Comparison of ENCODE assay signal across 9 mouse cellular contexts in the genomic region with DNA sequence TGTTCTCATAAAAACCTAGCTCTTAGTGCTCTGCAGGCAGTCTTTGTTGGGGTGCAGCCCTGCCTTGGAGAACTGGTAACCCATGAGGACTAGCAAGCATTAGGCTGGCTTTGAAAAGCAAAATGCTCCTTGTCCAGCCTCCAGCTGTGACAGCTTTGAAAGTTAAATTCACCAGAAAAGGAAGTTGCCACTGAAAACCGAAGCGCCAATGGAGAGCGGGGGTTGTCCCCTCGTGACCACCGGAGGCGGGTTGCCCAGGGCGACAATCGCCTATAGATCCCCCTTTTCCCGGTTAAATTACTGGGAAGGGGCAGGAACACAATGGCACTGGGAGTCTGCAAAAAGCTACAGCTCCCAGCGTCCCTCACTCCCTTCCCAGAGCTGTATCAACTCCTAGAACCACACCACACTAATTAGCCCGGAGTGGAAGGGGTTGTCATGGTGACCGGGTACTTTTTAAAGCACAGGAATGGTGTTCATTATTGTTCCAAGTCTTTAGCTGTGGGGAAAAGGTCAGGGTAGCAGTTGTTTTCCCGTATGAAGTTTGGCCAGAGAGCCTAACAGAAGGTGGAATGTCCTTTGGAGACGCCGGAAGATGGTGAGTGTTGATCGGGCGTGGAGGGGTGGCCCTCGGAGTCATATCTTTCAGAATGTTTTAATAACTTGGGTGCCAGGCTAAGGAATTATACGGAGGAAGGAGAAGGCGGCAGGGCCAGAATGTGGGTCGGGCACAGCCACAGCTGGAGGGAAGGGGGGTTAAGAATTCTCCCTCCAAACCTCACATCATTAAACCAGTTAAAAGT.
DNase-seq lines count a peak whose midpoint lies in the region; ATAC-seq and TF ChIP-seq lines count a peak whose summit lies in the region.
"Had no signal": no experiment of that assay in that cellular context is flagged by ENCODE, and none has a peak within 500 bp of the region (broad histone marks: within the 10 kb centered on the region; RNA-seq: fewer than 3 reads in every experiment).

No protein-coding gene starts in this region.

- ATAC-seq in forebrain, embryonic 11.5 days (replicated peaks; ENCODE audit: low FRiP score): peak; percentile 95
- peak; percentile 18; the same call in 1 of the 2 replicates for ATAC-seq in liver, embryonic 14.5 days (ENCODE audit: insufficient read depth)
- peak; percentile 40 for ATAC-seq in stomach, postnatal 0 days (ENCODE audit: low FRiP score, low TSS enrichment)

- TF ChIP-seq EP300 in liver, embryonic 14.5 days (IDR thresholded peaks at IDR 0.05; ENCODE audit: low read depth): no peak
- no peak for TF ChIP-seq EP300 in stomach, postnatal 0 days (optimal IDR thresholded peaks at IDR 0.05)

- no peaks in the 10 kb centered on the region for H3K9me3 ChIP-seq in forebrain, embryonic 11.5 days (ENCODE audit: control insufficient read depth, low read length)
- H3K9me3 ChIP-seq in liver, embryonic 14.5 days (ENCODE audit: control insufficient read depth, low read length): no peaks in the 10 kb centered on the region
- H3K9me3 ChIP-seq in stomach, postnatal 0 days (ENCODE audit: control insufficient read depth, low read length): no peaks in the 10 kb centered on the region

- H3K36me3 ChIP-seq in forebrain, embryonic 11.5 days (ENCODE audit: control insufficient read depth, insufficient read depth, low read length): no peaks in the 10 kb centered on the region; the same call in 1 of the 2 replicates
- no peaks in the 10 kb centered on the region for H3K36me3 ChIP-seq in liver, embryonic 14.5 days (replicated peaks; ENCODE audit: control insufficient read depth, insufficient read depth, low read depth)
- no peaks in the 10 kb centered on the region for H3K36me3 ChIP-seq in stomach, postnatal 0 days (ENCODE audit: control insufficient read depth, insufficient read depth, low read length)
- H3K36me3 ChIP-seq: G1E had no signal

- peaks cover 20% of the 10 kb centered on the region for H3K4me1 ChIP-seq in forebrain, embryonic 11.5 days (replicated peaks; ENCODE audit: control insufficient read depth, insufficient read depth, low read length)
- no peaks in the 10 kb centered on the region for H3K4me1 ChIP-seq in liver, embryonic 14.5 days (replicated peaks; ENCODE audit: control insufficient read depth in 2 of 2, insufficient read depth in 2 of 2, low read length in 1 of 2)
- no peaks in the 10 kb centered on the region for H3K4me1 ChIP-seq in stomach, postnatal 0 days (replicated peaks; ENCODE audit: control insufficient read depth, insufficient read depth)

- peak overlapping the region; percentile 96 for H3K27ac ChIP-seq in forebrain, embryonic 11.5 days (ENCODE audit: low read depth, low read length)
- no peak overlapping the region for H3K27ac ChIP-seq in liver, embryonic 14.5 days
- H3K27ac ChIP-seq in stomach, postnatal 0 days (replicated peaks): peak overlapping the region; percentile 61

- DNase-seq in gastrocnemius, adult 18-20 months (ENCODE audit: low spot score): peak; percentile 48
- no peak for DNase-seq in gastrocnemius, adult 8-10 months (ENCODE audit: low spot score in 2 of 2)
- DNase-seq in forebrain, embryonic 11.5 days (ENCODE audit: low spot score): peak; percentile 95
- peak; percentile 71 to 74 for DNase-seq in heart, postnatal 10 days
- peak; percentile 63 to 66 for DNase-seq in kidney, postnatal 25 days
- no peak for DNase-seq in liver, embryonic 14.5 days (ENCODE audit: low read depth in 3 of 3, low spot score in 3 of 3)
- DNase-seq in natural killer cell, adult 2 months (ENCODE audit: low spot score in 2 of 2): peak; percentile 12 to 23
- DNase-seq in stomach, postnatal 0 days (ENCODE audit: low spot score): peak; percentile 40

- H3K27me3 ChIP-seq in forebrain, embryonic 11.5 days (ENCODE audit: control insufficient read depth, insufficient read depth, low read length): no peaks in the 10 kb centered on the region
- no peaks in the 10 kb centered on the region for H3K27me3 ChIP-seq in liver, embryonic 14.5 days (ENCODE audit: control insufficient read depth, insufficient read depth, low read length)
- H3K27me3 ChIP-seq in stomach, postnatal 0 days (ENCODE audit: control insufficient read depth, insufficient read depth, low read length): no peaks in the 10 kb centered on the region

- peak overlapping the region; percentile 45 for H3K4me3 ChIP-seq in forebrain, embryonic 11.5 days (ENCODE audit: low read depth, low read length)
- peak overlapping the region; percentile 18 to 56 for H3K4me3 ChIP-seq in liver, embryonic 14.5 days (ENCODE audit: insufficient read depth in 1 of 2, low read depth in 2 of 2, low read length in 2 of 2)
- peak overlapping the region; percentile 28 for H3K4me3 ChIP-seq in stomach, postnatal 0 days (ENCODE audit: low read depth, low read length)

- intact Hi-C loops in heart, postnatal 10 days (cut with DNase I): loop anchor here (5.0 kb wide), 1 partner anchor 42 kb away; no protein-coding TSS in a partner anchor

- H3K4me2 ChIP-seq in forebrain, embryonic 11.5 days (ENCODE audit: low read depth, low read length, severe bottlenecking): peak overlapping the region; percentile 78
- H3K4me2 ChIP-seq in liver, embryonic 14.5 days (ENCODE audit: low read depth): peak overlapping the region; percentile 36
- H3K4me2 ChIP-seq in stomach, postnatal 0 days (replicated peaks; ENCODE audit: low read depth): peak overlapping the region; percentile 59

- no peak for TF ChIP-seq CTCF in liver, embryonic 14.5 days (IDR thresholded peaks at IDR 0.05; ENCODE audit: low read depth)
- TF ChIP-seq CTCF in stomach, postnatal 0 days (IDR thresholded peaks at IDR 0.05; ENCODE audit: low read depth): no peak

- H3K9ac ChIP-seq in forebrain, embryonic 11.5 days (ENCODE audit: low read length): peak overlapping the region; percentile 67
- no peak overlapping the region for H3K9ac ChIP-seq in liver, embryonic 14.5 days (replicated peaks)
- 0 out of 2 replicates have a peak overlapping the region, but pooled peaks have one; percentile 9 for H3K9ac ChIP-seq in stomach, postnatal 0 days (ENCODE audit: low read length)

- 3% methylated on average over 21 of the region's 21 CpGs for WGBS in forebrain, embryonic 11.5 days
- 19% methylated on average over 21 of the region's 21 CpGs for WGBS in liver, embryonic 14.5 days (ENCODE audit: insufficient replicate concordance)
- WGBS in stomach, postnatal 0 days: 7% methylated on average over 21 of the region's 21 CpGs

Comparison
In these comparisons a context has a peak if more than half of its experiments do, and no peak if none do; other contexts are left out.
1. DNase-seq: peak in gastrocnemius, adult 18-20 months (single experiment), forebrain, embryonic 11.5 days (single experiment), heart, postnatal 10 days (2 of 2), kidney, postnatal 25 days (2 of 2), natural killer cell, adult 2 months (2 of 2) and stomach, postnatal 0 days (single experiment); none in gastrocnemius, adult 8-10 months (0 of 2) and liver, embryonic 14.5 days (0 of 3).
2. ATAC-seq: peak in every context shown above with its lines; median percentile 95 in forebrain, embryonic 11.5 days; 40 in stomach, postnatal 0 days; 18 in liver, embryonic 14.5 days.
3. Peak in every context shown above with its lines, with median percentiles within 50 percentile points of each other: H3K4me2 ChIP-seq and H3K4me3 ChIP-seq.